Mouse (Mus musculus) neural tube, embryonic 11.5 days (tissue): ENCODE data around the gene Rilpl1. TPM values are rescaled to one million over a fixed set of nuclear protein-coding genes. Genes with fewer than 3 reads are reported as not detected.

Source experiments
- ATAC-seq: fragments of 200-750 bp; cut with Nextera tagmentation; 2 replicates; pipeline ENCODE4 v1.8.0; 2017; ENCODE audit warnings: moderate number of reproducible peaks, mild to moderate bottlenecking, moderate TSS enrichment, moderate library complexity; ENCODE audit not compliant: insufficient read depth, low FRiP score, low TSS enrichment
- DNase-seq: peaks from one replicate; pipeline ENCODE4 v3.0.0-alpha.2; 2015; ENCODE audit warnings: low spot score
- H3K27ac ChIP-seq: fragments of 300-500 bp; sonication (generic); 2 replicates; pipeline ENCODE4 v1.5.1; 2014; ENCODE audit warnings: low read depth, mild to moderate bottlenecking, low read length
- H3K27me3 ChIP-seq: fragments of 300-500 bp; sonication (generic); 2 replicates; pipeline ENCODE4 v1.6.1; 2014; ENCODE audit warnings: mild to moderate bottlenecking, low read length, mixed read lengths; ENCODE audit not compliant: control insufficient read depth, insufficient read depth
- H3K36me3 ChIP-seq: fragments of 300-500 bp; sonication (generic); 2 replicates; pipeline ENCODE4 v1.6.1; 2014; ENCODE audit warnings: mild to moderate bottlenecking, low read length, moderate library complexity, mixed read lengths; ENCODE audit not compliant: control insufficient read depth, insufficient read depth
- H3K4me1 ChIP-seq: fragments of 300-500 bp; sonication (generic); 2 replicates; pipeline ENCODE4 v1.6.1; 2014; ENCODE audit warnings: low read length, mixed read lengths; ENCODE audit not compliant: control insufficient read depth, insufficient read depth
- H3K4me2 ChIP-seq: fragments of 300-500 bp; sonication (generic); 2 replicates; pipeline ENCODE4 v1.6.1; 2014; ENCODE audit warnings: low read depth, mild to moderate bottlenecking, moderate library complexity
- H3K4me3 ChIP-seq: fragments of 300-500 bp; sonication (generic); 2 replicates; pipeline ENCODE4 v1.5.1; 2014; ENCODE audit warnings: low read depth, low read length
- H3K9ac ChIP-seq: fragments of 300-500 bp; sonication (generic); 2 replicates; pipeline ENCODE4 v1.6.1; 2014; ENCODE audit warnings: mild to moderate bottlenecking, low read length
- H3K9me3 ChIP-seq: fragments of 300-500 bp; sonication (generic); 2 replicates; pipeline ENCODE4 v1.6.1; 2016; ENCODE audit warnings: low read length; ENCODE audit not compliant: control insufficient read depth
- WGBS: fragments of 180-500 bp; shearing (Covaris S2); extraction: QIAGEN DNeasy Blood & Tissue Kit; methylation state at CpG from one replicate; pipeline ENCODE4 v1.1.7; 2014; 5-methylcytosine and 5-hydroxymethylcytosine counted together
- polyA plus RNA-seq: library from polyadenylated mRNA; unstranded; fragments of >200 nt; fragmentation: Nextera tagmentation; extraction: Ambion mirVana; gene quantifications from 2 replicates; pipeline ENCODE4 v1.2.1, GENCODE M21; 2014

Gene Rilpl1
- polyA plus RNA-seq, 1 experiment from 2014 or later: 23.2 TPM

DNA sequence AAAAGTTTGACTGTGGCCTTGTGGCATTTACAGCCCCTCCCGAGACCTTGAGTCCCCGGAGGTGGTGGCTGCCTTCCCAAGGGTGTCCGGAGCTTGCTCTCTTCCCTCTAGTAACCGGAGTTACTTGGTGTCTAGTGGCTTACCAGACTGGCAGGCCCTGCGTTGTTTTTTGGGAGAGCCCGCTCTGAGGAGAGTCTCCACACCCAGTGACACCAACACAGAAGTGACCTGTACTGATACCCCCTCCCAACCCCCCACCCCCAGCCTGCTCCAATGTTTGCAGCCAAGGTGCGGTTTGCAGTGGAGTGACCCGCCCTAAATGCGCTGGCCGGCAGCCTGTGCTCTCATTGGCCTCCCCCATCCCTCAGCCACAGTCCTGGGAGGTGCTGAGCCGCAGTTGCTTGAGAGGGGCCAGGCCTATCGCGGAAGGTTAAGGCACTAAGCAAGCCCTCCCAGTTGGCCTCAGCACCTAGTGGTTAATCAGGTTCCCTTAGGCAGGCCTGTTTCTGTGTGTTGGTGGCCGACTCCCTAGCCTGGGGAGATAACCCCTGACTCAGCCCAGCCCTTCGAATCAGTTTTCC is 84.8 kb downstream of the Rilpl1 start:
- WGBS: 4% methylated on average over 15 of the region's 15 CpGs
- DNase-seq: peak; percentile 47
- peaks cover 15% of the 10 kb centered on the region for H3K36me3 ChIP-seq
- peak; percentile 38; the same call in 1 of the 2 replicates for ATAC-seq
- peak overlapping the region; percentile 71; the same call in 1 of the 2 replicates for H3K27ac ChIP-seq
- no peaks in the 10 kb centered on the region for H3K9me3 ChIP-seq
- peak overlapping the region; percentile 95 for H3K4me3 ChIP-seq
- peak overlapping the region; percentile 83 for H3K9ac ChIP-seq
- H3K4me1 ChIP-seq: peaks cover 10% of the 10 kb centered on the region
- no peaks in the 10 kb centered on the region for H3K27me3 ChIP-seq
- H3K4me2 ChIP-seq: peak overlapping the region; percentile 94

DNA sequence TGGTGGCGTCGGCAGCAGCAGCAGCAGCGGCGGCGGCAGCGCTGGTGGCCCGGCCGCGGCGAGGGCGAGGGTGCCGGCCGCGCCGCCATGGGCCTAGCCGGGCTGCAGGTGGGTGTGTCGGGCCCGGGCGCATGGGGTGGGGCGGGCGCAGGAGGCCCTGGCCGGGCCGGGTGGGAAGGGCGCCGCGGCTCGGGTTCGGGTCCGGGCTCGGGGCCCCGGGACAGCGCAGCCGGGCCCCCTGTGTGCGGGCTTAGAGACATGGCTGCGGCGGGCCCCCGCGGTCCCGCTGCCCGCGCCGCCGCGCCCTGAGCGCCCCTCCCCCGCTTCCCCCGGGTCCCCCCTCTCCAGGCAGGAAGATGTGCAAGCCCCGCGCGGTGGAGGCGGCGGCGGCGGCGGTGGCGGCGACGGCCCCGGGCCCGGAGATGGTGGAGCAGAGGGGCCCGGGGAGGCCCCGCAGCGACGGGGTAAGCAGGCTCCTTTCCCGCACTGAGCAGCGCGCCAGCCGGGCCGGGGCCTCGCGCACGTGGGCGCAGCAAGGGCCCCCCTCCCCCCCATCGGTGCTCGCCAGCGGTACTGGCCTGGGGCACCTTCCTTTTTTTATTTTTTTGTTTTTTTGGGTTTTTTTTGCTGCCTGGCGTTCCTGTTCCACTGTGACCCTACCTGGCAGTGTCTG is 85.4 kb downstream of the Rilpl1 start:
- WGBS: 0% methylated on average over 24 of the region's 77 CpGs
- Histone ChIP-seq H3K9me3 (no peaks in the 10 kb centered on the region), H3K9ac (peak overlapping the region; percentile 83), H3K4me1 (peaks cover 10% of the 10 kb centered on the region), H3K27me3 (no peaks in the 10 kb centered on the region), H3K4me2 (peak overlapping the region; percentile 94), H3K4me3 (peak overlapping the region; percentile 95), H3K36me3 (peaks cover 11% of the 10 kb centered on the region), H3K27ac (peak overlapping the region; percentile 71)
- DNase-seq (peak; percentile 24), ATAC-seq (peak; percentile 70)

- H3K4me1 ChIP-seq: peaks cover 13% of the 10 kb centered on the region
- H3K4me3 ChIP-seq: peak overlapping the region; percentile 95
- H3K9ac ChIP-seq: peak overlapping the region; percentile 83
- DNase-seq (peak; percentile 84), ATAC-seq (peak; percentile 74)
- no peaks in the 10 kb centered on the region for H3K27me3 ChIP-seq
- WGBS: 8% methylated on average over 47 of the region's 66 CpGs
- no peaks in the 10 kb centered on the region for H3K9me3 ChIP-seq
- peak overlapping the region; percentile 94 for H3K4me2 ChIP-seq
- H3K27ac ChIP-seq: peak overlapping the region; percentile 71
- H3K36me3 ChIP-seq: peaks cover 3% of the 10 kb centered on the region; the same call in 1 of the 2 replicates
Observed at GRCm38 (mm10) chr5:124444661-124445561, 86.3 kb downstream of the Rilpl1 start.

DNA sequence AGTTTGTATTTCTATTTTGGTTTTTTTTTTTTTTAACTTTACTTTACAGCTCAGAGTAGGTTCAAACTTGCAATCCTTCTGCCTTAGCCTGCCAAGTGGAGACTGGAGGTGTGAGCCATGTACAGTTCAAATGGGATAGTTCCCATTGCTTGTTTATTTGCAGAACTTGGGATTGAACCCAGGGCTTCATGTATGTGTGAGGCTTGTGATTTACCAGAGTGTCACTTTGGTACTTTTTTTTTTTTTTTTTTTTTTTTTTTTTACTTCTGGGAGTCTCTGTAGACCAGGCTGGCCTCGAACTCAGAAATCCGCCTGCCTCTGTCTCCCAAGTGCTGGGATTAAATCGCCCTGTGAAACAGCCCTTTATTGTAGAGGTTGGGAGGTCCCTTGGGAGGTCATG is 87.0 kb downstream of the Rilpl1 start:
- Histone ChIP-seq H3K9me3 (no peaks in the 10 kb centered on the region), H3K9ac (no peak overlapping the region), H3K36me3 (peaks cover 3% of the 10 kb centered on the region; the same call in 1 of the 2 replicates), H3K4me1 (peaks cover 13% of the 10 kb centered on the region), H3K4me3 (no peak overlapping the region), H3K27me3 (no peaks in the 10 kb centered on the region), H3K27ac (no peak overlapping the region), H3K4me2 (no peak overlapping the region; the same call in 1 of the 2 replicates)
- no peak for ATAC-seq
- WGBS: 69% methylated on average over 3 of the region's 3 CpGs
- no peak for DNase-seq

Other genes starting within 250 kb of the Rilpl1 start
- gene Mphosph9, start 203.4 kb downstream of the Rilpl1 start, polyA plus RNA-seq: 16.5 and 17.3 TPM in 2 replicates
- gene 2810006K23Rik, start 203.3 kb downstream of the Rilpl1 start, polyA plus RNA-seq: 21.7 and 23.0 TPM in 2 replicates
- 431 and 462 TPM in 2 replicates for gene Cdk2ap1, start 168.3 kb downstream of the Rilpl1 start, polyA plus RNA-seq
- 87.0 and 88.2 TPM in 2 replicates for gene Sbno1, start 105.4 kb downstream of the Rilpl1 start, polyA plus RNA-seq
- gene Kmt5a, start 91.5 kb downstream of the Rilpl1 start, polyA plus RNA-seq: 115 and 121 TPM in 2 replicates
- 19.0 and 20.9 TPM in 2 replicates for gene Rilpl2, start 53.0 kb downstream of the Rilpl1 start, polyA plus RNA-seq
- gene Snrnp35, start 48.3 kb downstream of the Rilpl1 start, polyA plus RNA-seq: 14.7 TPM in 2 replicates
- 480 and 486 TPM in 2 replicates for gene Tmed2, start 9.3 kb upstream of the Rilpl1 start, polyA plus RNA-seq
- 14.6 and 18.4 TPM in 2 replicates for gene Ddx55, start 21.5 kb upstream of the Rilpl1 start, polyA plus RNA-seq
- gene Eif2b1, start 47.7 kb upstream of the Rilpl1 start, polyA plus RNA-seq: 81.0 and 94.5 TPM in 2 replicates
- gene Gtf2h3, start 47.7 kb upstream of the Rilpl1 start, polyA plus RNA-seq: 73.3 and 83.0 TPM in 2 replicates
- 50.4 and 51.0 TPM in 2 replicates for gene Atp6v0a2, start 97.2 kb upstream of the Rilpl1 start, polyA plus RNA-seq
- gene Dnah10, start 193.7 kb upstream of the Rilpl1 start, polyA plus RNA-seq: 0.03 and 0.05 TPM in 2 replicates